Mouse (Mus musculus): ENCODE data around the gene Col13a1.

DNA sequence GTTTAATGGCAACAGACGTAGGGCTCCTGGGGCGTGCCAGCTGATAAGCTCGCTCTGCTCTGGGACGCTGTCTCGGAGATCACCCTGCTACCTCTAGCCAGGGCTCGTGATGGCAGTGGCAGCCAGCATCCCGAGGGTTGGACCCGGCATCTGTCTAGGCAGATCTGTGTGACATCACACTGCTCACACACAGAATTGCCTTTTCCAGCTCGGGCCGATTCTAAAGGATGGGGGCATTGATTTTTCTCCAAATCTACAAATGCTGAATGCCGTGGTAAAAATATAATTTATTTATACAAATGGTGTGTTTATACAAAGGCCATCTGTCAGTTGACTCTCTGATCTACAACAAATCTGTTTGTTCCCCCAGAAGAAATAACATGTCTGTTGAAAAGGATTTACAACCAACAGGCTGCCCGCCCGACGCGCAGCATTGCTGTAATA, 180.8 kb downstream of the Col13a1 start:
- TF ChIP-seq EP300 (IDR thresholded peaks at IDR 0.05; ENCODE audit: low read depth) (no peak), CTCF (IDR thresholded peaks at IDR 0.05; ENCODE audit: low read depth) (no peak)
